Mouse (Mus musculus): Measurements from ENCODE around the gene Txnrd2. TPM values are rescaled to one million over a fixed set of nuclear protein-coding genes. Genes with fewer than 3 reads are reported as not detected.
A peak's percentile ranks its signal among the peaks of the same experiment; 100 is the strongest.

The Txnrd2 gene
- total RNA-seq, 2 experiments from 2014 or later = 29.9 to 34.6 TPM

- DNase-seq = no peak
- intact Hi-C loops (cut with DNase I) = no loop called here
Measured at GRCm38 (mm10) chr16:18413032-18413816, 13.0 kb upstream of the Txnrd2 start.

DNA sequence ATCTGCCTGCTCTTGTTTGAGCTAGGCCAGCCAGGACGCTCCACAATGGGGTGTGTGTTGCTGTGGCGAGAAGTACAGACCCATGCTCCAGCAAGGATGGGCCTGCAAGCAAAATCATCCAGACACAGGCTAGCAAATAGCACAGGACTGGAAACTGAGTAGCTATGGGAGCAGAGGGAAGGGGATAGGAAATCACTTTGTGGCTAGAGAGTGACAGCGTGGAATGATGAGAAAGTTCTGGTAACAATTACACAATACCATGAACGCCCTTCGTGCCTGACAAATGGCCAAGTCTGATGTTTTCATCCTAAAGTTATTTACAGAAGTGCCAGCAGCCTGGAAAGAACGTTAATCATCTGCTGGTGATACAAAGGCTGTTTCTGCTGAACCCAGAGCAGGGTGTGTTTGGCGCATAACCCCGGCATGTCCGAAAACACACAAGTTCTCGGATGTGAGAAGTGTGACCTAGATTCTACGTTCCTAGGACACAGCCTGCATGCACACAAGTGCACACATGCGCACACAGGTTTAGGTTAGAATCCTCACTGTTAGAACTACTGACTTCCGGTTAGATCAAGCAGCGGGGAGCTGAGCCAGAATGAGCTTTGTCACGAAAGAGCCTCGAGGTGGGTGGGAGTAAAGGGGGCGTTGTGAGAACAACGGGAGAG, 10.0 kb upstream of the Txnrd2 start:
- DNase-seq = peak; percentile 61 to 67
- intact Hi-C loops (cut with DNase I) = no loop called here

DNA sequence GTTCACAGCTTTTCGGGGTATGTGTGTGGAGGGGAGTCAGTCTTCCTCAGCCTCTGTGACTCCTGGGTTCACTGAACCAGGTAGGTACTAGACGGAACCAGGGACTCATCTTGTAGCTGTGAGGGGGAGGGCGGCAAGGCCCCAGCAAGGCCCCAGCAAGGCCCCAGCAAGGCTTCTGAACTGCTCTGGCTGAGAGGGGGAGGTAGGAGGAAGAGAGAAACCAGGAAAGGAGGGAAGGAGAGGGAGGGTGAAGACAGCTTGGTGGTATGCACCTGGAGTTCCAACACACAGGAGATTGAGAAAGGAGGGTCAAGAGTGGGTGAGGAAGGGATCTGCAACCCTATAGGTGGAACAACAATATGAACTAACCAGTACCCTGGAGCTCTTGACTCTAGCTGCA, 9.3 kb upstream of the Txnrd2 start:
- intact Hi-C loops (cut with DNase I) = no loop called here
- DNase-seq = no peak

- intact Hi-C loops (cut with DNase I) = no loop called here
- DNase-seq = no peak
Measured at GRCm38 (mm10) chr16:18417491-18417890, 8.7 kb upstream of the Txnrd2 start.

DNA sequence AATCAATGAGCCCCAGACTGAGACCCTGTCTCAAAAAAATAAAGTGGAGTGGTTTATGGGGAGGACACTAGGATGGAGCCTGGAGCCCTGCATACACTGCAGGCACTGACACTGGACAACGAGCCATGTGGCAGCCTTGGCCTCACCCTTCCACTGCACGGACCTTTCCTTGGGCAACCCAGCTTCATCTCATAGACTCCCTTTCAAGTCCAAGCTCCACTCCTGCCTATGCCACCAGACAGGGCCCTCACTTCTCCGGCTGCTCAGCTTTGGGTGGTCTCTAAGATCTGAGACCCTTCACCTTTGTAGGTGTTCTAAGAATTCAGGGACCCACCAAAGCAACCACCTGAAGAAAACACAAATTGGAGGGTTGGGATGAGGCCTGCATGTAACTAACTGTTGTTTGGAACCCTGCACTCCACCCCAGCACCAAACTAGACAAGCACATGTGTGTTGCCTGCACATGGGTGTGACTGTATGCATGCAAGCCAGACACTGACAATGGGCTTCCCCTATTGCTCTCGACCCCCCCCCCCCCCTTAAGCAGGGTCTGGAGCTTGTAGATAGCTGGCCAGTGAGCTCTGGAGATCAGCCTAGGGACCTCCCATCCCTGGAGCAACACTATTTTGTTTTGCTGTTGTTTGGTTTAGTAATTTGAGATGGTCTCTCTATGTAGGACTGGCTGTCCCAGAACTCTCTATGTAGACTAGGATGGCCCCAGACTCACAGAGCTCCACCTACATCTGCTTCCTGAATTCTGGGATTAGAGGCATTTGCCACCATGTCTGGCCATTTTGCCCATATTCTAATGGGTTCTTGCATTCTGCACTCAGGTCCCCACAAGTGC, 7.2 kb upstream of the Txnrd2 start:
- intact Hi-C loops (cut with DNase I) = no loop called here
- DNase-seq = no peak

DNA sequence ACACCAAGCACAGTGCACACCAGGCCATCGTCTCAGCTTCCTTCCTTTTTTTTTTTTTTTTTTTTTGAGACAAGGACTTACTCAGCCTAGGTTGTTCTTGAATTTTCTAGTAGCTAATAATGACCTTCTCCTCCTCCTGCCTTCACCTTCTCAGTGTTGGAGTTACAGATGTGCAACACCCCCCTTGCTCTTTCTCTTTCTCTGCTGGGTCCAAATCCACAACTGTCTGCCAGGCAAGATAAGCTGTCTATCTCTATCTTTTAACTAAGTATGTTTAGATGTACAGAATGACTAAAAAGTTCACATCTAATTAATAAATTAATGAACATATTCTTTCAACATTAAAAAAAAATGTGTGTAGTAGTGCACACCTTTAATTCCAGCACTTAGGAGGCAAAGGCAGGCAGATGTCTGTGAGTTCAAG, 6.6 kb upstream of the Txnrd2 start:
- no peak for DNase-seq
- intact Hi-C loops (cut with DNase I) = no loop called here

GRCm38 (mm10) chr16:18420571-18420970, 5.6 kb upstream of the Txnrd2 start:
- no peak for DNase-seq
- intact Hi-C loops (cut with DNase I) = no loop called here

DNA sequence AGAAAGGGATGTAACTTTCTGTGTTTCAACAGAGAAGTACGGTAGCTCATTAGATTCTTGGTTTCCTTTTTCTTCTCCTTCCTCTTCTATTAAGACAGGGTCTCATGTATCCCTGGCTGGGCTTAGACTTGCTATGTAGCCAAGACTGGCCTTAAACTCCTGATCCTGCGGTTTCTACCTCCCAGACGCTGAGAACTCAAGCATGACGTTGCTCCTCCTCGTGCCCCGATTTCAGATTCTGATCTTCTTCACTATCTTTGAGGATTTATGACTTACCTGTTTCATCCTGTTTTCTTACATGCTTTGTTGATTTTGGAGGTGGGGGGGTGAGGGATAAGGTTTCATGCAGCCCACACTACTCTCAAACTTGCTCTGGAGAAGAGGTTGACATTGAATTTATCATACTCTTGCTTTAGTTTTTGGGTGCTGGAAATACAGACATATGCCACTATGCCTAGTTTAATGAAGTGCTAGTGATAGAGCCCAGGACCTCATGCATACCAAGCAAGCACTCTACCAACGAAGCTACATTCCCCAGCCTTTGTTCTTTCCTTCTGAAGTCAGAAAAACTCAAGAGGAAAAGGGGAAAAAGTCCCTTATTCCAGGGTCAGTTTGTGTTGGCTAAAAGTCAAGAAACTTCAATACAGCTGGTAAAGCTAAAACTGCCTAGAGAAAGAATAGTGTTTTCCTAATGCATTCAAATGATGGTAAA, 2.8 kb upstream of the Txnrd2 start:
- intact Hi-C loops (cut with DNase I) = no loop called here
- no peak for DNase-seq

DNA sequence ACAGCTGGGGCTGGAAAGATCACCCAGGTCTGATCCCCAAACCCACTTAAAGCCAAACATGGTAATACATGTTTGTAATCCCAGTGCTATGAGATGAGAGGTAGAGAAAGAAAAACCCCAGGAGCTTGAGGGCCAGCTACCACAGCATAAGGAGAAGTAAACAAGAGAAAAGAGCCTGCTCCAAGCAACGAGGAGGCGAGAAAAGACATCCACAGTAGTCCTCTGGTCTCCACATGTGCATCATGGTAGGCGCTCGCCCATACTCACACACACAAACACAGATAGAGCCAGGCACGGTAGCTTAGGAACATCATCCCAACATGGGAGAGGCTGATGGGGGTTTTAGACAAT, 2.3 kb upstream of the Txnrd2 start:
- intact Hi-C loops (cut with DNase I) = no loop called here
- no peak for DNase-seq

DNA sequence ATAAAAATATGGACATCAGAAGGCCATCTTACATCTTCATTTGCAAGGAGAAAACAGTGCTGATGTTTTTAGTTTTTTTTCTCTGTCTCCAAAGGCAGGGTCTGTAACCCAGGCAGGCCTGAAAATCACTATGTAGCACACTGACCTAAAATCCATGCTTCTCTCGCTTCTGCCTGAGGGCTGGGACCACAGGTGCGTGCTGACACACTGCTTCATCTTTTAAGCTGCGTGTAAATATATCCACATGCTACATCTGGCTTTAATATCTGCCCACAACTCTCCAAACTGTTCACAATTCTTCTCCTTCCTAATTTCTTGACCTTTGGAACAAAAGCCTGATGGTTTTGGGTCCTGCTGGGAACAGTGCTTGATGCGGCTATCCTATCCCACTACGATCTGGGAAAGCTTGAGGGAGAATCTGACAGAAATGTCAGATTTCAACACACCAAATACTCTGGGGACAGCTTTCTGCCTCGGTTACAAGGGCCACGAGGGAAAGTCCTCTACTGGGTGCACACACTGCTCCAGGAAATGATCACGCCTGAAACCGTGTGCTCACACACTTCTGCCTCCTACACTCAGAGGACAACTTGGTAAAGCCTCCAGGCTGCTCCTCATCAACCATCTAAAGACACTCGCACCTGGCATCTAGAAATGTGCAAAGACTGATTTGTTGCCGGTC, 1.7 kb upstream of the Txnrd2 start:
- DNase-seq = no peak
- intact Hi-C loops (cut with DNase I) = no loop called here

DNA sequence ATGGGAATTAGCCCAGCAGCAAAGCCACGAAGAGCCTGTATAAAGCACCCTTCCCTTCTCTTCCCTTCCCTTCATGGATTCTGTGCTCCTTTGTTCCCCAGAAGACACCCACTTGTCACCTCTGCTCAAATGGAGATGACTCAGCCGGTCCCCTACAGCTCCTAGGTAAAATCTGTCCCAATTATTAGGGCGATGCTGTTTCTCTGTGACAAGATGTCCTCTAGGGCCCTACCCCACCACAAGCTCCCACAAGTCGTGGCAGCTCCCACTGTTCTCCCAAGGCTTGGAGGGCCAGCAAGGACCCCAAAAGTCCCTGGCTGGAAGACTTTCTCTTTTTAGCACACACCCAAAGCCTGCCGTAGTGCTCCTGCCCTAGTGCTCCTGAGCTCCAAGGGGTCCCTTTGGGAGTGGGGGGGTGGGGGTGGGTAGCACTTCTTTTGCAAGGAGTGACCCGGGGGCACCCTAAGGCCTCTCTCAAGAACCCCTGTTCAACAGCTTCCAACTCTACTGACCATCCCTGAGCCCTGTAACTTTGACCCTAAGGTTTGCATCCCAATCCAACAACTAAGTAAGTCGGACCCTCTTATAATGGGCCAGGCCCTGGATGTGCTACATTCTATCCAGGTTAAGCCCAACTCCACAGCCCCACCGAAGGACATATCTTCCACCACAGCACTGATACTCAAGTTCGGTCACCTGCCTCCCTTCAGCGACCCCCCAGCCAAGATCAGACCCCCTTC, 539 bp upstream of the Txnrd2 start:
- peak in 1 of 2 experiments; percentile 32 for DNase-seq

GRCm38 (mm10) chr16:18426802-18427280, 657 bp downstream of the Txnrd2 start, which contains the start of gene Comt:
TSS of gene Comt (minus strand) at chr16:18426852.
- intact Hi-C loops (cut with DNase I) = no loop called here
- no peak for DNase-seq

More for the DNA sequence above, 539 bp upstream of the Txnrd2 start:
- intact Hi-C loops (cut with DNase I) = no loop called here

DNA sequence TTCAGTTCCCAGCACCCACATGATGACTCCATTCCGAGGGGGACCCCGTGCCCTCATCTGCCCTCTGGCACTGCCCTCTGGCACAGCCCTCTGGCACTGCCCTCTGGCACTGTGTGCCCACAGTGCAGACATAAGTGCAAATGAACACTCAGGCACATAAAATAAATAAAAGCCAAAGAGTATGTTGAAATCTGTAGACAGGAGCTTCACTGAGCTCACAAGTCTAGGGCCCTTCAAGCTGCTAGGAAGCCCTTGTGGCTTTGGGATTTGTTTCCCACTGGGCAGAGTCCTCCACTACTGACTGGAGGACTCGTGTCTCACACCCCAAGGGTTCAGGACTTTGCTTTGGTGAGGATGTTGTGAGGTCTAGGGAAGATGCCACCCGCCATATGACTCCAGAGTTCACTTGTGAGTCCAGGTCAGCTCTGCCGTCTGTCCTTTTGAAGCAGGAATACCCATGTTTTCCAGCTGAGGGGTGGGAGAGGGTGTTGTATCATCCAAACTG, 1.9 kb downstream of the Txnrd2 start:
- DNase-seq = no peak
- intact Hi-C loops (cut with DNase I) = no loop called here

GRCm38 (mm10) chr16:18428516-18429042, 2.4 kb downstream of the Txnrd2 start:
- intact Hi-C loops (cut with DNase I) = no loop called here
- no peak for DNase-seq

GRCm38 (mm10) chr16:18429641-18430040, 3.5 kb downstream of the Txnrd2 start:
- no peak for DNase-seq
- intact Hi-C loops (cut with DNase I) = no loop called here

DNA sequence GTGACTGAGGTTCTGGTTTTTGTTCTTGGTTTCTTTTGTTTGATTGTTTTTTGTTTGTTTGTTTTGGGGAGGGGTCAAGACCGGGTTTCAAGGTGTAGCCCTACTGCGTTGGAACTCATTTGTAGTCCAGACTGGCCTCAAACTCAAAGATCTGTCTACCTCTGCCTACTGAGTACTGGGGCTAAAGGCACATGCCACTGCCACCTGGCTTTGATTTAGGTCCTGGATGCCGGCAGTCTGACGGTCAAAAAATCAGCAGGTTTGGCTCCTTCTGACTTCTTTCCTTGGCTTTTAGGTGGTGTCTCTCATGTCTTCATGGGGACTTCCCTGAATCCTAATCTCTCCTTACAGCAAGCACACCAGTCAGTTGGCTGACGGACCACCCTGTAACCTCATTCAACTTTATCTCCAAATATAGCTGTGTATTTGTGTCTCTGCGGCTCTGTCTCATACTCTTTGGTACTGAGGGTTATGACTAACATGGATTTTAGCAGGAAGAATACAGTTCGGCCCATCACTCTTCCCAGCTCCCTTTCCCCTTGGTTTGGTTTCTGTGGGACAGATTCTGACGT, 4.5 kb downstream of the Txnrd2 start:
- DNase-seq = no peak
- intact Hi-C loops (cut with DNase I) = no loop called here

DNA sequence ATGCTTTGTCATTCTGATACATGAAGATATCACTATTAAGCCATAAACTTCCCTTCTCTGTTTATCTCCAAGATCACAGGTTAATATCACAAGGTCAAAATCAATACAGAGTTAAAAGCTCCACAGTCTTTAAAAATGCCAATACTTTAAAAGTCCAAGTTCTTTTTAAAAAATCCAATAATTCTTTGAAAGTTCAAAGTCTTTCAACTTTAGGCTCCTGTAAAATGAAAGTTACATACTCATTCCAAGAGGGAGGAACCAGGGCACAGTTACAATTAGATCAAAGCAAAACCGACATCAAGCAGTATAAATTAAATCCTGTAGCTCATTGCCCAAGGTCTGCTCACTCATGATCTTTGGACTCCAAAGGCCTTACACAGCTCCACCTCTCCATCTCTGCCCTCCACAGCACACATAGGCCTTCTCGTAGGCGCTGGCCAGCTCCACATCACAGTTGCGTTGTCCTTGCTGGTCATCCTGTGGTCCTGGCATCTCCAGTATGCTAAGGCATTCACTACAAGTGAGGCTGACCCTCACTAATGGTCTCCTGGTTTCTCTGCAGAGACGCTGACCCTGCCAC, 7.2 kb downstream of the Txnrd2 start:
- intact Hi-C loops (cut with DNase I) = no loop called here
- DNase-seq = no peak

DNA sequence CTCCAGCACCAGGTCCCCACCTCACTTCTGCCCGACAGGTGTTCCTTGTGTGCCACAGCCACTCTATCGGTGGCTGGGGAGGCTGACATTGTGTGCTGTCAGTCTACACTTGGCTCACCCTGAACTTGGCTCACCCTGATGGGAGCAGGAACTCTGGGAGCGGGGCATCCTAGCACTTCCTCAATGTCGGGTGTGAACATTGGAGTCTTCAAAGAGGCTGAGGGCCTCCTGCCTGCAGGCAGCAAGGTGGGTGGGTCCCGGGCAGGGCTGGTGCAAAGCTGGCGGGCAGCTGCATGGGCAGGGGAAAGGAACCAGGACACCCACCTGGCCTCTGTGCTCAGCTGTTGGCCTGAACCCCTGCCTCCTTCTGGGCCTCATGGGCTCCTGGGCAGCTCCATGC, 9.9 kb downstream of the Txnrd2 start:
- intact Hi-C loops (cut with DNase I) = no loop called here
- no peak for DNase-seq

Data from heart, postnatal 14 days (tissue).